Mouse (Mus musculus): ENCODE data around the gene Fam207a. TPM values are rescaled to one million over a fixed set of nuclear protein-coding genes. Genes with fewer than 3 reads are reported as not detected.

Gene Fam207a
- polyA plus RNA-seq, 1 experiment from 2014 or later, result 43.5 TPM

- ATAC-seq (ENCODE audit: low read depth), result no peak
- Histone ChIP-seq H3K9me3 (no peaks in the 10 kb centered on the region), H3K4me3 (no peak overlapping the region), H3K4me1 (replicated peaks) (no peaks in the 10 kb centered on the region), H3K36me3 (no peaks in the 10 kb centered on the region), H3K27me3 (no peaks in the 10 kb centered on the region), H3K27ac (replicated peaks) (no peak overlapping the region), H3K9ac (no peak overlapping the region), H3K4me2 (no peak overlapping the region)
- 39% methylated on average over 7 of the region's 7 CpGs for WGBS
These were observed 27.6 kb upstream of the Fam207a start for GRCm38 (mm10) chr10:77543226-77543625.

- Histone ChIP-seq H3K9ac (no peak overlapping the region), H3K4me2 (no peak overlapping the region), H3K27ac (replicated peaks) (no peak overlapping the region), H3K4me1 (replicated peaks) (no peaks in the 10 kb centered on the region), H3K36me3 (no peaks in the 10 kb centered on the region), H3K27me3 (no peaks in the 10 kb centered on the region), H3K4me3 (no peak overlapping the region), H3K9me3 (no peaks in the 10 kb centered on the region)
- no peak for ATAC-seq (ENCODE audit: low read depth)
- 82% methylated on average over 10 of the region's 10 CpGs for WGBS
These were observed 26.5 kb upstream of the Fam207a start for GRCm38 (mm10) chr10:77541864-77542666.

- Histone ChIP-seq H3K27me3 (no peaks in the 10 kb centered on the region), H3K9ac (no peak overlapping the region), H3K36me3 (no peaks in the 10 kb centered on the region), H3K27ac (replicated peaks) (no peak overlapping the region), H3K4me3 (no peak overlapping the region), H3K9me3 (no peaks in the 10 kb centered on the region), H3K4me1 (replicated peaks) (no peaks in the 10 kb centered on the region), H3K4me2 (no peak overlapping the region)
- ATAC-seq (ENCODE audit: low read depth), result no peak
- 82% methylated on average over 4 of the region's 4 CpGs for WGBS
These were observed 25.1 kb upstream of the Fam207a start for GRCm38 (mm10) chr10:77540576-77541102.

GRCm38 (mm10) chr10:77539320-77539945 lies 23.8 kb upstream of the Fam207a start:
- Histone ChIP-seq H3K4me1 (replicated peaks) (no peaks in the 10 kb centered on the region), H3K27me3 (no peaks in the 10 kb centered on the region), H3K4me2 (no peak overlapping the region), H3K36me3 (no peaks in the 10 kb centered on the region), H3K4me3 (no peak overlapping the region), H3K27ac (replicated peaks) (no peak overlapping the region), H3K9me3 (no peaks in the 10 kb centered on the region), H3K9ac (no peak overlapping the region)
- WGBS, result 84% methylated on average over 7 of the region's 7 CpGs
- ATAC-seq (ENCODE audit: low read depth), result no peak

- no peaks in the 10 kb centered on the region for H3K4me1 ChIP-seq (replicated peaks)
- no peak overlapping the region for H3K27ac ChIP-seq (replicated peaks)
- H3K9me3 ChIP-seq, result no peaks in the 10 kb centered on the region
- WGBS, result 86% methylated on average over 11 of the region's 11 CpGs
- H3K9ac ChIP-seq, result no peak overlapping the region
- ATAC-seq (ENCODE audit: low read depth), result no peak
- H3K36me3 ChIP-seq, result no peaks in the 10 kb centered on the region
- H3K27me3 ChIP-seq, result no peaks in the 10 kb centered on the region
- H3K4me2 ChIP-seq, result no peak overlapping the region
- H3K4me3 ChIP-seq, result no peak overlapping the region
These were observed 21.9 kb upstream of the Fam207a start for GRCm38 (mm10) chr10:77537215-77538209.

- ATAC-seq (ENCODE audit: low read depth), result no peak
- WGBS, result 63% methylated on average over 8 of the region's 8 CpGs
- no peak overlapping the region for H3K4me2 ChIP-seq
- no peaks in the 10 kb centered on the region for H3K36me3 ChIP-seq
- no peak overlapping the region for H3K27ac ChIP-seq (replicated peaks)
- H3K27me3 ChIP-seq, result no peaks in the 10 kb centered on the region
- H3K9ac ChIP-seq, result no peak overlapping the region
- no peak overlapping the region for H3K4me3 ChIP-seq
- no peaks in the 10 kb centered on the region for H3K9me3 ChIP-seq
- H3K4me1 ChIP-seq (replicated peaks), result no peaks in the 10 kb centered on the region
These were observed 21.1 kb upstream of the Fam207a start for GRCm38 (mm10) chr10:77536727-77537126.

- Histone ChIP-seq H3K4me2 (no peak overlapping the region), H3K4me1 (replicated peaks) (no peaks in the 10 kb centered on the region), H3K9me3 (no peaks in the 10 kb centered on the region), H3K27ac (replicated peaks) (no peak overlapping the region), H3K9ac (no peak overlapping the region), H3K27me3 (no peaks in the 10 kb centered on the region), H3K4me3 (no peak overlapping the region), H3K36me3 (no peaks in the 10 kb centered on the region)
- no peak for ATAC-seq (ENCODE audit: low read depth)
- 85% methylated on average over 1 of the region's 1 CpGs for WGBS
These were observed 16.4 kb upstream of the Fam207a start for GRCm38 (mm10) chr10:77532020-77532413.

GRCm38 (mm10) chr10:77531026-77532019 lies 15.7 kb upstream of the Fam207a start:
- H3K27me3 ChIP-seq, result no peaks in the 10 kb centered on the region
- H3K4me2 ChIP-seq, result no peak overlapping the region
- no peak overlapping the region for H3K27ac ChIP-seq (replicated peaks)
- no peak overlapping the region for H3K4me3 ChIP-seq
- 83% methylated on average over 6 of the region's 6 CpGs for WGBS
- no peaks in the 10 kb centered on the region for H3K4me1 ChIP-seq (replicated peaks)
- ATAC-seq (ENCODE audit: low read depth), result no peak
- H3K9ac ChIP-seq, result no peak overlapping the region
- H3K9me3 ChIP-seq, result no peaks in the 10 kb centered on the region
- no peaks in the 10 kb centered on the region for H3K36me3 ChIP-seq

GRCm38 (mm10) chr10:77530140-77530539 lies 14.6 kb upstream of the Fam207a start, which contains the start of gene Itgb2:
Gene Itgb2, plus strand, starts transcription at chr10:77530252.
- no peaks in the 10 kb centered on the region for H3K36me3 ChIP-seq
- no peak within 1 kb of the TSS for H3K4me2 ChIP-seq
- no peaks in the 10 kb centered on the region for H3K27me3 ChIP-seq
- 75% methylated on average over 9 of the region's 9 CpGs for WGBS
- ATAC-seq (ENCODE audit: low read depth), result no peak
- no peak within 1 kb of the TSS for H3K27ac ChIP-seq (replicated peaks)
- H3K9ac ChIP-seq, result no peak within 1 kb of the TSS
- no peak within 1 kb of the TSS for H3K4me3 ChIP-seq
- H3K4me1 ChIP-seq (replicated peaks), result no peaks in the 10 kb centered on the region
- no peaks in the 10 kb centered on the region for H3K9me3 ChIP-seq

GRCm38 (mm10) chr10:77528634-77529033 lies 13.0 kb upstream of the Fam207a start:
- no peak overlapping the region for H3K4me2 ChIP-seq
- no peak for ATAC-seq (ENCODE audit: low read depth)
- no peaks in the 10 kb centered on the region for H3K27me3 ChIP-seq
- H3K9ac ChIP-seq, result no peak overlapping the region
- H3K4me3 ChIP-seq, result no peak overlapping the region
- no peaks in the 10 kb centered on the region for H3K9me3 ChIP-seq
- WGBS, result 86% methylated on average over 6 of the region's 6 CpGs
- H3K27ac ChIP-seq (replicated peaks), result no peak overlapping the region
- no peaks in the 10 kb centered on the region for H3K4me1 ChIP-seq (replicated peaks)
- H3K36me3 ChIP-seq, result no peaks in the 10 kb centered on the region

GRCm38 (mm10) chr10:77526488-77526887 lies 10.9 kb upstream of the Fam207a start:
- WGBS, result 86% methylated on average over 2 of the region's 2 CpGs
- Histone ChIP-seq H3K9ac (no peak overlapping the region), H3K36me3 (no peaks in the 10 kb centered on the region), H3K4me2 (no peak overlapping the region), H3K9me3 (no peaks in the 10 kb centered on the region), H3K27me3 (0 out of 2 replicates have a peak, but pooled peaks cover 6% of the 10 kb centered on the region), H3K4me3 (no peak overlapping the region), H3K27ac (replicated peaks) (no peak overlapping the region), H3K4me1 (replicated peaks) (peaks cover 3% of the 10 kb centered on the region; the same call in 1 of the 2 replicates)
- ATAC-seq (ENCODE audit: low read depth), result no peak

All from neural tube, embryonic 13.5 days (tissue).